Mouse (Mus musculus) 3134 (cell line): ENCODE measurements around the gene Cyp26a1.

ENCODE experiments used
- DNase-seq: peaks from one replicate; pipeline ENCODE4 v3.0.0-alpha.2; 2011; ENCODE audit warnings: low spot score; ENCODE audit not compliant: insufficient read length; ENCODE audit errors: extremely low read depth

Gene Cyp26a1

DNA sequence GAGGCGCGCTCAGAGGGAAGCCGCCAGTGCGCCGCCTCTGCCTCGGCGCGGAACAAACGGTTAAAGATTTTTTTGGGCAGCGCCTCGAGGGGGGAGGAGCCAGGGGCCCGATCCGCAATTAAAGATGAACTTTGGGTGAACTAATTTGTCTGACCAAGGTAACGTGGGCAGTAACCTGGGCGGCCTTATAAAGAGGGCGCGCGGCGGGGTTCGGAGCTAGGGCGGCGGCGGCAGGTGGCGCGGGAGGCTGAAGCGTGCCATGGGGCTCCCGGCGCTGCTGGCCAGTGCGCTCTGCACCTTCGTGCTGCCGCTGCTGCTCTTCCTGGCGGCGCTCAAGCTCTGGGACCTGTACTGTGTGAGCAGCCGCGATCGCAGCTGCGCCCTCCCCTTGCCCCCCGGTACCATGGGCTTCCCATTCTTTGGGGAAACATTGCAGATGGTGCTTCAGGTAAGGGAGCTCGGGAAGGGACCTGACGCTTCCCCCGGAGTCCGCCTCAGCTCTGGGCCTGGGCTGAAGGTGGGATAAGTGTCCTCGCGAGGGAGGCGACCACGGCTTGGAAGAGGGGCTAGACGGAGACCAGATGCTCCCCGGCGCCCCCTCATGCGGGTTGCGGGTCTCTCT is at the start of gene Cyp26a1:
Cyp26a1 (plus strand) TSS at position 148 of the 622 bp plus-strand sequence.
- DNase-seq, result no peak

DNA sequence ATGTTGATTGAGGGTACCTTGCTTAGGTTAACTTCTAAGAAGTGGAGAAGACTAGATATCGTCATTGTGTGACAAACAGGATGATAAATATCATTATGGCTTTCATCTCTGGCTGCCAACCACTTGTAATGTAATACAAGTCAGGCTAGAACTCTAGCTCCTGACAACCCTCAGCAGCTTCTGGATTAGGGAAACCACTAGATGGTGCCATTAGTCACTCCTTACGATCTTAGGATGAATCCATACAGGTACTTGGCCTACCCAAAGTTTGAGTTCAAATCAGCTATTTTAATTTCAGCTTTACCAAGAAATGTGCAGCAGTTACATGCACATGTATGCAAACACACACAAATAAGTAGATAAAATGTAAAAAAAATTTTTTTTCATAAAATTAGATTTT is 49.6 kb upstream of the Cyp26a1 start:
- no peak for DNase-seq

DNA sequence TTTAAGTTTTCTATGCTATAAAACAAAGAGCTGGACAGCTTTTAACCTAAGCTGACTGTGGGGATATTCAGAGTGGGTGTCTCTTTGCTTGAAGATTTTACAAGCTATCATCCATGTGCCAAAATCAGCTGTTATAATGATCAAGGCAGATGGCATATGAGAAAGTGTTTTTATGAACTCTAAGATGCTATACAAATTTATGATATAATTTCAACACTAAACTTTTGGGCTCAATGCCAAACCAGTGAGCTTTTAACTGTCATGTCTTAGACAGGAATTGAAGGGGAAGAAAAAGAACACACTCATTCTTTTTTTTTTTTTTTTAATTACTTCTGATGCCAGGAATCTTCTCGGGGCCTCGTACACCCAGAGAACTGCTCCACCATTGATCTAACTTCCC is 47.1 kb upstream of the Cyp26a1 start:
- DNase-seq, result no peak

DNA sequence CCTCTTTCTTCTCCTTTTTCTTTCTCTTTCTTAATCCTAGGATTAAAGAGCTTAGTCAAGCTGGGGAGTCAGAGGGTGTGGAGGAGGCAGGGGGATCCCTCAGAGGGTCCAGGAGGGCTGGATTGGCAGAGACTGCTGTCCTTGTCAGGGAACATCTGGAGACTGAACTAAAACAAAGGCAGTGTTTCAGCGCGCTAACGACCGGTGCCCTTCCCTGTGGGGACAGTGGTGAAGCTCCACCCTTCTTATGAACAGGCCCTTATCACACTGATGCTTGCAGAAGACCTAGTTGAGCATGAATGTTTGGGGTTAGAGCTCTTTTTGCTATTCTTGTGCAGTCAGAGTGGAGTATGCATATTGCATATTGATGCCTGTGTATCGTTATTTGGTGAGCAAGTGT is 43.6 kb upstream of the Cyp26a1 start:
- DNase-seq, result no peak

DNA sequence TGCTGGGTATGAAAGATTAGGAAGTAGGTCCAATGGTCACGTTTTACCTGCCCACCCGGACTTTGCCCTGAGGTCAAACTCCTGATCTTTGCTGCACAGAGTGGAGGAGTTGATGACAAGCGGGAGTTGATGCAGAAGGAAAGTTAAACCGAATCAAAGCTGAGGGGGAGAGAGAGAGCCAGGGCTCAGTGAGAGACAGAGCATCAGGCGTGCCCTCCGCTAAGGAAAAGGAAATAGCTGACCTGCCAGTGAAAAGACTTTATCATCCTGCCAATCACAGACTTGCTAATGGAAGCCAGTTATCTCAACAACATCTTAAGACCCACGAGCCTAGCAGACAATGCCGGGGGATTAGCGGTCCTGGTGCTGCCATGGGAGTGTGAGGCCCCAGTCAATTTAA is 41.2 kb upstream of the Cyp26a1 start:
- DNase-seq, result no peak

DNA sequence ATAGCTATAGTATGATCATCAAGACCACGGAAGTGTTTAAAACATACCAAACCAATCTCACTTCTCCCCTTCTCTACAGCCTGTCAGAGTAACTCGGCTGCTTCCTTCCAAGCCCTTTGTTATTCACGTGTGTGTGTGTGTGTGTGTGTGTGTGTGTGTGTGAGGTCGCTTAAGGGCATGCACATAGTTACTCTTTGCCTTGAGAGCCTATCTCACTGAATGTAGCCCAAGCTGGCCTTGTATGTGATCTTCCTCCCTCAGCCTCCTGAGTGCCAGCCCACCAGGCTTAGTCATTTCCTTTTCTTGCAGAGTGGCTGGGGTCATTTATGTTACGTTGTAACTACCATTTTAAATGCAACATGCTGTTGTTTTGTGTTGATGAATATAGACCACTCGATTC is 32.3 kb upstream of the Cyp26a1 start:
- no peak for DNase-seq

DNA sequence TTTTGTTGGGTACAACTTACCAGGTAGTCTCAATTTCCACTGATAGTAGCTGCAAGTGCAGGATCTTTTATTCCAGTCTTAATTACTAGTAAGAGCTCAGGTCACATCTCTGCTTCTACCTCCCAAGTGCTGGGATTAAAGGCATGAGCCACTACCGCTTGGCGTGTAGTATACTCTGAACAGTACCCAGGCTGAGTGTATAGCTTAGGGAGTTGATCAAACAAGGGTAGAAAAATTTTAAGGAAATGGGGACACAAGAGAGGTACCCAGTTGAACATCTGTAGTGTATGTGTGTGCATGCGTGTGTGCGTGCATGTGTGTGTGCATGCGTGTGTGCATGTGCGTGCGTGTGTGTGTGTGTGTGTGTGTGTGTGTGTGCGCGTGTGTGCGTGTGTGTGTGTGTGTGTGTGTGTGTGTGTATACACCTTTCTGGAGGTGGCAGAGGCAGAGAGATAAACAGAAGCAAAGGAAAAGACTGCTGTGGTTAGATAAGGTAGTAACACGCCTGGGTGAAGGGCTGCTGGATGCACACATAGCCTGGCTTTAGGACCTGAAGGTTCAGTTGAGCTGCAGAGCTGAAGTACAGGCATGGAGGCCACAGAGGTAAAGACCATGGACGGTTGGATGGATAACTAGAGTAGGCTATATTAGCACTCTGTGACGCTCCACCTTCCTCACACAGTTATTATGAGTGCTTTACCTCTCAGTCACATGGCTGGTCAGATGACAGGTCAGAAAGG is 29.6 kb upstream of the Cyp26a1 start:
- DNase-seq, result no peak

DNA sequence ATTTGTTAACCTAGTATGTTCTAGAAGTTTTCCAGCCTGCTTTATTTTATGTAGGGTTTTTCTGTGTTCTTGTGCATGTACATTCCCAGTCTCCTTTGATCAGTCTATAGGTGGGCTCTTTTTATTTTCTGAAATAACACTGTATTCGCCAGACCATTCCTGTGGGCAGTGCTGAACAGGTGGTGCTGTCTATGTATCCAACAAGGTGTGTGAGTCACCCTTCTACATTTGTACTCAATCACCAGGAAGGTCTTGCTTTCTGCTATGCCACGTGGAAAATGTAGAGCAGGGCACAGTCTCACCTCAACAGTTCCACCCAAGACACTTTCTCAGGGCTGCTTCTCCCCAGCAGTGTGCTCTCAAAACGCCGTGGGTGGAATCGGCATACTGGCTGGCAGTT is 28.9 kb upstream of the Cyp26a1 start:
- DNase-seq, result no peak

DNA sequence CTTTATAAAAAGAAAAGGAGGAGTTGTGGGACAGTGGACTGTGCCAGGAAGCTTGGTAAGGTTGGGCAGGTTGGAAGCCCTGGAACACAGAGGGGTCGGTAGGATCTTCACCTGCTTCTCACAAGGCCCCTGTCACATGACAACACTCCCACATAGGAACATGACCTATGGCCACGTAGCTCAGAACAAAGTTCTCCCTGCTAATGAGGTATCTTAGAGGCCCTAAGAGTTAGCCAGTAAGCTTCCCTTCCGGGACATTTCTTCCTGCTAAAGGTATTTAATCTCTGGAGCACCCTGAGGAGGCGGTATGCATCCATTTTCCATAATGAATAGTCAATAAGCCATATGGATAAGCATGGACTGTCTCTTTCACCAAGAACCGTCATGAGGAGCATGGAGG is 28.1 kb upstream of the Cyp26a1 start:
- DNase-seq, result no peak

DNA sequence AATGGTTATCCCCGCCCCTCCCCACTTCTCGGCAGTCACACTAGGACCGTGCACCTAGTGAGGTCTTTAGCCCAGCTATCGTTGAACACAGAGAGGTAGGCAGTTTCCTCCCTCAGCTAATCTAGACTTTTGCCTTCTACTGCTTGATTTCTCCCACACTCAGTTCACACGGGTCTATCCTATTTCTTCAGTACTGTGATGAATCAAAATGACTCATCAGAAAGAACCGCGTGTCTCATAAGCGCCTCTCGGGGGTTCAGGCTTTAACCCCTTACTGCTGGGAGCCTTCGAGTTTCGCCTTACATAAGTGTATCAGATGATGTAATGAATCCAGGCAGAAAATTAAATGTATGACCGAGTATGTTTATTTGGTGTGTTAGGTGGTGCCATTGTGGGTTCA is 24.2 kb upstream of the Cyp26a1 start:
- peak; percentile 48 for DNase-seq

DNA sequence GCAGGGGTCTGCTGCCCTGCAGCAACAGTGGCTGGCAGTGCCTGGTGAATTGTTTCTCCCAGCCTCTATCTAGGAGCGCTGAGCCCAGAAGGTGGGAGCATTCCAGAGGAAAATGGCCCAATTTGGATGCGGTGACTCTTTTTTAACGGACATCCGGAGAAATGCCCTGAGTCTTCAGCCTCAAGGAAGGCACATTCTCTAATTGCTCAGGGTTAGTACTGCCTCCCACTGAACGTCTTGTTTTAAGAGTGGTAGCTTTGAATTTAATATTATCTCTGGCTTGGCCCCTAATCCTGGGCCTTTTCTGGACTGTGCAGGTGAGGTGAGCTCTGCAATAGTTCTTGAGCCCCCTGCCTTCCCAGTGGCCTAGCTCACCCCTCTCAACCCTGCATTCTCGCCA is 12.3 kb upstream of the Cyp26a1 start, which contains the start of gene Cyp26c1:
Cyp26c1 (plus strand) TSS at position 301 of the 400 bp plus-strand sequence.
- DNase-seq, result no peak

DNA sequence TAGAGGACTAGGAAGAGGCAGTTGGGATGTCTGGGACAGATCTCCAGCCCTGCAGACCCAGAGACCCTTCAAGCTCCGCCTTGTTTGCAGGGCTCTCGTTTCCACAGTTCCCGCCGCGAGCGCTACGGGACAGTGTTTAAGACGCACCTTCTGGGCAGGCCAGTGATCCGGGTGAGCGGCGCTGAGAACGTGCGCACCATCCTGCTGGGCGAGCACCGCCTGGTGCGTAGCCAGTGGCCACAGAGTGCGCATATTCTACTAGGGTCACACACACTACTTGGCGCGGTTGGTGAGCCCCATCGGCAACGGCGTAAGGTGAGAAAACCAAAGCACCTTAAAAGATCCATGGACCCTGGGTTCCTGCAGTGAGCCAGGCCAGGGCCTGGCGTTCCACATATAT is 11.3 kb upstream of the Cyp26a1 start:
- no peak for DNase-seq

DNA sequence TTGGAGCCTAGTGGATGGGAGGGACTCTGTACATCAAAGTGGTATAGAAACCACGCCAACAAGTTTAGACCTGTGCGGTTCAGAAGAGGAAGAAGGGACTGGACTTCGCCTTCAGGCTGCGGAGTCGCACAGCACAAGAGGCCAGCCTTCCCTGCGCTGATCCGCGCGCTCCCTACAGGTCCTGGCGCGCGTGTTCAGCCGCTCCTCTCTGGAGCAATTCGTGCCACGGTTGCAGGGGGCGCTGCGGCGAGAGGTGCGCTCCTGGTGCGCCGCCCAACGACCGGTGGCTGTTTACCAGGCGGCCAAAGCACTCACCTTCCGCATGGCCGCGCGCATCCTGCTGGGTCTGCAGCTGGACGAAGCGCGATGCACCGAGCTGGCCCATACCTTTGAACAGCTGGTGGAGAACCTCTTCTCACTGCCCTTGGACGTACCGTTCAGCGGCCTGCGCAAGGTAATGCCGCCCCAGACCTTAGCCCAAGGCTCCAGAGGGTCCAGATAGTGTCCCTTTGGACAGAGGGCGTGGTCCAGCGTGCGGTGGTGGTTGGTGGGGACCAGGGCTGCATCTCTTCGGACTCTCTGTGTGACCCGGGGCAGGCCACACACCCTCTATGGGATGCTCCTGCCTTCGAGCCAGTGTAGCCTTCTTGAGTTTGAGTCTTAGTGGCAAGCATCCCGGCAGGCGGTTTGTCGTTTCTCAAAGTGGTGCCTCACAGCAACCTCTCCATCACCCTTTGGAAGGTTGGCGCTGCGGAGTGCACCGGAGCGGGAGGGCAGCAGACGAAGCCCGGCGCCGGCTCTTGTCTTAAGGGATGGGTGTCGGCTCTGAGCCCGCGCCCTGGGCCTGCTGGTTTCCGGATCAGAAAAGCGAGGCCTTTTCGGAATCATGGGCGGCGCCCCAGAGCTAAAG is 10.4 kb upstream of the Cyp26a1 start:
- DNase-seq, result no peak

DNA sequence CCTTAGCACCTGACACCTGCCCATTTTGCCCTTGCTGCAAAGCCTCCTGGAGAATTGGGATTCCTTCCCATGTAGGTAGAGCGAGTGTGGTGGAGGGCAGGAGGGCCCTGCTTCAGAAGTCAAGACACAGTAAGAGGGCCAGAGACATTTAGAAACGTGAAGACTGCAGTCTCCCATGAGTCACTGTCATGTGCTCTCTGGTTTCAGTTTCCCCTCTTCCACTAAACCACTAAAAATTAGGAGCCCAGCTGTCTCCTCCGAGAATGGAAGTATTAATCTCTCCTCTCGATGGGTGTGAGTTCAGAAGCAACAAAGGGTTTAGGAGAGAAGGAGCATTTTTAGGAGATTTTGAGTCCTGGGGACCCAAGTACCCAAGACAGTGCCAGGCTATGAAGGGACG is 8.1 kb upstream of the Cyp26a1 start:
- peak; percentile 54 for DNase-seq

DNA sequence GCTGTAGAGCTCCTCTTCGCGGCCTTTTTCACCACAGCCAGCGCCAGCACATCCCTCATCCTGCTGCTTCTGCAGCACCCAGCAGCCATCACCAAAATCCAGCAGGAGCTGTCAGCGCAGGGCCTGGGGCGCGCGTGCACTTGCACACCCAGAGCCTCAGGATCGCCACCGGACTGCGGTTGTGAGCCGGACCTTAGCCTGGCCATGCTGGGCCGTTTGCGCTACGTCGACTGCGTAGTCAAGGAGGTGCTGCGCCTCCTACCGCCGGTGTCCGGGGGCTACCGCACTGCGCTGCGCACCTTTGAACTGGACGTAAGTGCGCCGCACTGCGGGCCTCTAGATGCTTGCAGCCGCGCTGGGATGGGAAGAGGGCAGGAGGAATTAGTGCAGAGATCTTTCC is 6.9 kb upstream of the Cyp26a1 start:
- DNase-seq, result no peak

DNA sequence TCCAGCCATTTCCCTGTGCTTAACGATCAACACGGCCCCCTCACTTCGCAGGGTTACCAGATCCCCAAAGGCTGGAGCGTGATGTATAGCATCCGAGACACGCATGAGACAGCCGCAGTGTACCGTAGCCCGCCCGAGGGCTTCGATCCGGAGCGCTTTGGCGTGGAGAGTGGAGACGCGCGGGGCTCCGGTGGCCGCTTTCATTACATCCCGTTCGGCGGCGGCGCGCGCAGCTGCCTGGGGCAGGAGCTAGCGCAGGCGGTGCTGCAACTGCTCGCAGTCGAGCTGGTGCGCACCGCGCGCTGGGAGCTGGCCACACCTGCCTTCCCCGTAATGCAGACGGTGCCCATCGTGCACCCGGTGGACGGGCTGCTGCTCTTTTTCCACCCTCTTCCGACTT is 4.7 kb upstream of the Cyp26a1 start:
- no peak for DNase-seq

DNA sequence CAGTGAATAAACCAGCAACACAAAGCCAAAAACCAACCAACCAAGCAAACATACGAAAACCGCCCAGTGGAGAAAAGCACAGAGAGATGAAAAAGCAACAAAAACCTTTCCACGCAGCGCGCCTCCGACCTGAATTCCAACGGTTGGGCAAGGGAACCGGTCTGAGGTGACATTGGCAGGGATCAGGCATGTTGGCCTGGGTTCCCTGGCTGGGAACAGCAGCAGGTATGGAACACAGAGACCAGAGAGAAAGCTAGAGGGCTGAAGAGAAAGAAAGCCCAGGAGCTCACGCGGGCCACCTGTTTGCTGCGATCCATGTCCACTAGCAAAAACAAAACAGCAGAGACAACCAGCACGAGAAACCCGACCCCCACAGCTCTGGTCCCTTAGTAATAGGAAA is 2.5 kb upstream of the Cyp26a1 start:
- DNase-seq, result no peak

DNA sequence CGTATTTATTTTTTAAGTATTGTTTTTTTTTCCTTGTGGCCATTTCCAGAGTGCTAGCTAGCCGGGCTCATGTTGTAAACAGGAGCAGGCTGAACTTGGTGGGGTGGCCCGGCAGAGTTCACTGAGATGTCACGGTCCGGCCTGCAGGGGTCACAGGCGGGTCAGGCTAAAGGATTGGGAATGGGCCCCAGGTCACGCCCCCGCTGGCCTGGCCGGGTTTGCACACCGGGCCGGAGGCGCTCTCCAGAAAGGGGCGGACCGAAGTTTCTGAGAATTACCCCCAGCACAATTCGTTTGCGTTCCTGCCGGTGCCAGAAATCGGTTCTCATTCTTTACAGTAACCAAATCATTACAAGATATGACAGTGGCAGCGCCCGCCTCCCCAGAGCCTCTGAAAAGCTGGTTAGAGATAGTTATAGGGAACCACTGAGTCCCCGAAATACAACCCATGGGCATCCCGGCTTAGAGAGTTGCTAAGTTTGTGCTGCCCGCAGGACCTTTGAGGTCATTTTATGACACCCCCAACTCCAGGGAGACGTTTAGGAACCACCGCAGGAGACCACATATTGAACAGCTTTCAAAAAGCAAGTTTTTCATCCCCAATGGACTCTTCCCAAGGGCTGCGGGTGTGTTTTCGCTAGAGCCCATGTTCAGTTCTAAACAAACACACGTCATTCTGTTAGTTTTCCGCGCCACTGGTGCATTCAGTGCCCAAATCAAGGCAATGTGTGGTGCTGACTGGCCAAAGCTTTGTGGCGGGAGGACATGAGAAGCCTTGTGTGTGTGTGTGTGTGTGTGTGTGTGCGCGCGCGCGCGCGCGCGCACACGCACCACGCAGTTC is 1.6 kb upstream of the Cyp26a1 start:
- no peak for DNase-seq

DNA sequence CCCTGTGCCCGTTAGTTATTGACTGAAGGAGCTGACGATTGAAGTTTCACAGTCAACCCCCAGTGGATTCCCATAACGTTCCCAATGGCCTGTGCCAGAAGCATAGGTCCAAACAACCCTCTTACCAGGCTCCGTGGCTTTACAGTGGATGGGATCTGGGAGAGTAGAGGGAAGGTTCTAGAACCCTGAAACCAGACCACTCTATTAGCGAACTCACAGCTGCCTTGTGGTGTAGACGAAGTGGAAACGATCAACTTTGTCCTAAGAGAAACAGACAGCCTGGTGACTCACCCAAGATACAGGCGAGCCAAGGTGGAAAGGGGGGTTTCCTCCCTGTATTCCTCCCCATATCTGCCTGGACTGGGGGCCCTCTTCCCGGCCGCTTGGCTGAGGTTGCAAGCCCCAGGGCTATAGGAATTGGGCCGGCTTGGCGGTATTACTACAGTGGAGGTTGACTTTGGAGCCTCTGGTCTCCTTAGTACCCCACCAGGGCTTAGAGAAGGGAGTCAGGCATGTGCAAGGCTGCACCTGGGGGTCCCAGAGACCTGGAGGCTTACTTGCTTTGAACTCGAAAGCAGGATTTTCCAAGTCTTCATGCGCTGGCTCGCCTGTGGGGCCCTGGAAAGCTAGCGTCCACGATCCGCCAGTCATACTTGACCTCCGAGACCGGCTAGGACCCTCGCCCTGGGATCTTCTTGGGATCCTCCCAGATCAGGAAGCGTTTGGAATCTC is 829 bp upstream of the Cyp26a1 start:
- no peak for DNase-seq

DNA sequence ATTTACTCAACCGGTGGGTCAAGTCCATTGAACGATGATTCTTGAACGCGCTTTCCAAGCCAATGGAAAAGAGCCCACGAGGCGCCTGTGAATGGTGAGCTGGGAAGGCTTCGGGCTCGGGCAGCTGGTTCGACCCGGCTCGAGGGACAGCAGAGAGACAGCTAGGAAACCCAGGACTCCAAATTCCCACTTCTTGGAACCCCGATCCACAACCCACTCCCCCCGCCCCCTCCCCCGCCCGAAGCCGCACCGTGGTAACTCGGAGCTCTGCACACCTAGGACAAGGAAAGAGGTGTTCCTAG is 312 bp upstream of the Cyp26a1 start:
- DNase-seq, result no peak
